Mouse (Mus musculus): ENCODE measurements around the gene Ermp1. TPM values are rescaled to one million over a fixed set of nuclear protein-coding genes. Genes with fewer than 3 reads are reported as not detected.

The Ermp1 gene
- polyA plus RNA-seq, 1 experiment from 2014 or later, result 7.9 TPM

DNA sequence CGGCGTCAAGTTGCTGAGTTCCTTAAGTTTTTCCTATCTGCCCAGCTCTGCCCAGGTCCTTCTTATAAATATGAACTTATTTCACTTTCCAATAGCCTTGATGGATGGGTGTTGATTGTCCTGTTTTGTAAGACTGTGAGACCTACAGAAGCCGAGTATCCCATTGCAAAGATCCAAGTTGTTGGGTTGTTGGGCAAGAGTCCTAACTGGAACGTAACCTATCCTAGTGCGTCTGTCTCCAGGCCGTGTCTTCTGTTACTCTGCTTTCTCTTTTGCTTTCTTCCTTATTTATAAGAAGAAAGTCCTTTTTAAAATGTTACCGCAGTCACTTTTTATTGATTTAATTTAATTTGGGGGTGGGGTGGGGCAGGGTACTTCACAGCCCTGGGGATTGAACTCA, 26.7 kb upstream of the Ermp1 start:
- Histone ChIP-seq H3K27me3 (no peaks in the 10 kb centered on the region), H3K9me3 (no peaks in the 10 kb centered on the region), H3K9ac (replicated peaks) (no peak overlapping the region), H3K4me1 (replicated peaks) (no peaks in the 10 kb centered on the region), H3K4me3 (replicated peaks) (no peak overlapping the region), H3K4me2 (replicated peaks) (no peak overlapping the region), H3K27ac (no peak overlapping the region), H3K36me3 (no peaks in the 10 kb centered on the region)
- WGBS, result 97% methylated on average over 7 of the region's 7 CpGs
- ATAC-seq, result no peak

DNA sequence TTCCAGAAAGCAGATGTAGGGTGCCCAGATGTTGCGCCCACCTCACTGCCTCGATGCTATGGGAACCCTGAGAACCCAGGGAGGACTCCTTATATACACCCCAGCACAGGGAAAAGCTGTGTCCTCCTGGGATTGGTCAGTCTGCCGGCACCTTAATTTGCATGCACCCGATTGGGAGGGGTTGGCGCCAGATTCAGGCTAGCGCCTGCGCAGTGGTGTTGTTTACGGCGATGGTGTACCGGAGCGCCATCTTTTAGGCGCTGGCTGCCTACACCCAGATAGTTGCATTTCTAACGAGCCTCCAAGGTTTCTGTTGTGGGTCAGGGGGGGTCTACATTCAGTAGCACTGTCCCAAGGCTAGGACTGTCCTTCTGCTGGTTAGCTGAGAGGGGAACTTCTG, 24.4 kb upstream of the Ermp1 start:
- H3K4me3 ChIP-seq (replicated peaks), result no peak overlapping the region
- no peaks in the 10 kb centered on the region for H3K9me3 ChIP-seq
- H3K36me3 ChIP-seq, result no peaks in the 10 kb centered on the region
- no peak overlapping the region for H3K27ac ChIP-seq
- no peaks in the 10 kb centered on the region for H3K27me3 ChIP-seq
- WGBS, result 97% methylated on average over 13 of the region's 13 CpGs
- no peak overlapping the region for H3K4me2 ChIP-seq (replicated peaks)
- H3K4me1 ChIP-seq (replicated peaks), result no peaks in the 10 kb centered on the region
- H3K9ac ChIP-seq (replicated peaks), result no peak overlapping the region
- ATAC-seq, result no peak

DNA sequence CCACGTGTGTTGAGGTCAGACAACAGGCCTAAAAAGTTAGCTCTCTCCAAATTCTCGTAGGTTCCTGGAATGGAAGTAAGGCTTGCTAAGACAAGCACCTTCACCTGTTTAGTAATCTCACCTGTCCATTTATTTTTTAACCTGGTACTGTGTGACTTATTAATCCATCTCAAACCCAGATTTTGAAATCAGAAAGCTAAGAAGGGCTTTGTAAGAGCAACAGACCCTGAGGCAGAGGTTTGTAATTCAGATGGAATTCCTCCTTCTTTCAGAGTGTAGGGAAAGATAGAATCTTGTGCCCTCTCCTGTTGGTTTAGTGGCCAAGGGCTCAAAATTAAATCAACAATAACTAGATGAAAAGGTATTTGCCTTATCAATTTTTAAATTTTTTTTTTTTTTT, 22.9 kb upstream of the Ermp1 start:
- Histone ChIP-seq H3K27ac (no peak overlapping the region), H3K27me3 (no peaks in the 10 kb centered on the region), H3K4me3 (replicated peaks) (no peak overlapping the region), H3K36me3 (no peaks in the 10 kb centered on the region), H3K4me1 (replicated peaks) (no peaks in the 10 kb centered on the region), H3K9ac (replicated peaks) (no peak overlapping the region), H3K9me3 (no peaks in the 10 kb centered on the region), H3K4me2 (replicated peaks) (no peak overlapping the region)
- WGBS, result 81% methylated on average over 2 of the region's 2 CpGs
- no peak for ATAC-seq

DNA sequence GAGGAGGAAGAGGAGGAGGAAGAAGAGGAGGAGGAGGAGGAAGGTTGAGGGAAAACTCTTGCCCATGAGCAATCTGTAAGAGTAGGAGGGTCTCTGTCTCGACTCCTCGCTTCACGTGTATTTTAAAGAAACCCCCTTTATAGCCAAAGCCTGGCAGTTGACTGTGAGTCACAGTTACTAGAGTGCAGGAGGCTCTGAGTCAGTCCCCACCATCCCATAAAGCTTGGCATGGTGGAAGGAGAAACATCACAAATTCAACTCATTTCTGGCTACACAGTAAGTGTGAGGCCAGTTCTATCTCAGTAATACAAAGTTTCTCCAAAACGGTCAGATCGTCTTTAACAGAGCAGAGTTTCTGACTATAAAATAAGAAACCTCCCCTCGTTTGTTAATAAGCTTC, 22.0 kb upstream of the Ermp1 start:
- Histone ChIP-seq H3K4me2 (replicated peaks) (no peak overlapping the region), H3K27ac (no peak overlapping the region), H3K4me3 (replicated peaks) (no peak overlapping the region), H3K4me1 (replicated peaks) (no peaks in the 10 kb centered on the region), H3K9me3 (no peaks in the 10 kb centered on the region), H3K9ac (replicated peaks) (no peak overlapping the region), H3K36me3 (no peaks in the 10 kb centered on the region), H3K27me3 (no peaks in the 10 kb centered on the region)
- 88% methylated on average over 6 of the region's 6 CpGs for WGBS
- no peak for ATAC-seq

DNA sequence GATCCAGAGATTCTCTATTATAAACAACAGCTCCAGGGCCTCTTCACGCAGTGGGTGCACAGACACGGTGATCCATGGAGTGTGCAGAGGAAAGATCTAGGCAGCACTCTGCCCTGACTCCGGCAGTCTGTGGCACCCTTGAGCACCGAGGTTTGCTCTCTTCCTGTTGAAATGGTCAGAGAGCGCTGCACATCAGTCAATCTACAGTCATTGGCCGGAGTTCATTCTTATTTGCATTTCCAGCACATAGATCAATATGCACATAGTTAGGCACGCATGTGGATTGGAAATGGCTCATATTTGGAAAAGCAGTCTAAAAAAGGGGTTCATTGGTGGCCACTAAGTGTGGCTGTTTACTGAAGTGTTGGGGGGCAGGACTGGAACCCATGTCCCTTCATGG, 19.9 kb upstream of the Ermp1 start:
- no peak overlapping the region for H3K4me3 ChIP-seq (replicated peaks)
- no peaks in the 10 kb centered on the region for H3K36me3 ChIP-seq
- no peaks in the 10 kb centered on the region for H3K9me3 ChIP-seq
- 90% methylated on average over 7 of the region's 7 CpGs for WGBS
- no peak overlapping the region for H3K27ac ChIP-seq
- no peaks in the 10 kb centered on the region for H3K4me1 ChIP-seq (replicated peaks)
- H3K27me3 ChIP-seq, result no peaks in the 10 kb centered on the region
- no peak overlapping the region for H3K9ac ChIP-seq (replicated peaks)
- no peak overlapping the region for H3K4me2 ChIP-seq (replicated peaks)
- no peak for ATAC-seq

DNA sequence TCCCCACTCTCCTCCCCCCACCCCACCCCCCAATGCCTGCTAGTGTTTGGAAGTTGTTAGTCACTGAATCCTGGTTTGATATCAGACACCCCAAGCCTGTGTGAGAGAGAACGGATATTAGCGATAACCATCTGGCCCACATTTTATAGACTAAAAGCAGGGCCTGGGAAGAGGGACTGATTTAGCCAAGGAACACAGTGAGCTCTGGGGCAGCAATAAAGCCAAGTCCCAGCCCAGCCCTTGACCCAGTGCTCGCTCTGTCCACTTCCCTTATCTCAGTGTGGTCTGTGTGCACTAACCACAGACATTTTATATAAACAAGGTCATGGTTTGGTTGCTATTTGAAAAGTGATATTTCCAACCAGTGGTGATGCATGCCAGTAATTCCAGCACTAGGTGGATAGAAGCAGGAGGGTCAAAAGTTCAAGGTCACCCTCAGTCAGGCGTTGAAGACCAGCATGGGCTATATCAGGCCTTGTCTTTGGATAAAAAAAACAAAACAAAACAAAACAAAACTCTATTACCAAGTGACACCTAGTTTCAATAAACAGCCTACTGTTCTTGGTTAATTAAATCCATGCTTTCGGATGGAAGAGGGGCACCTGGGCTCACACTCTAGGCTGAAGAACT, 18.9 kb upstream of the Ermp1 start:
- Histone ChIP-seq H3K27me3 (no peaks in the 10 kb centered on the region), H3K9me3 (no peaks in the 10 kb centered on the region), H3K4me1 (replicated peaks) (no peaks in the 10 kb centered on the region), H3K9ac (replicated peaks) (no peak overlapping the region), H3K27ac (no peak overlapping the region), H3K4me3 (replicated peaks) (no peak overlapping the region), H3K36me3 (no peaks in the 10 kb centered on the region), H3K4me2 (replicated peaks) (no peak overlapping the region)
- 87% methylated on average over 5 of the region's 5 CpGs for WGBS
- no peak for ATAC-seq

DNA sequence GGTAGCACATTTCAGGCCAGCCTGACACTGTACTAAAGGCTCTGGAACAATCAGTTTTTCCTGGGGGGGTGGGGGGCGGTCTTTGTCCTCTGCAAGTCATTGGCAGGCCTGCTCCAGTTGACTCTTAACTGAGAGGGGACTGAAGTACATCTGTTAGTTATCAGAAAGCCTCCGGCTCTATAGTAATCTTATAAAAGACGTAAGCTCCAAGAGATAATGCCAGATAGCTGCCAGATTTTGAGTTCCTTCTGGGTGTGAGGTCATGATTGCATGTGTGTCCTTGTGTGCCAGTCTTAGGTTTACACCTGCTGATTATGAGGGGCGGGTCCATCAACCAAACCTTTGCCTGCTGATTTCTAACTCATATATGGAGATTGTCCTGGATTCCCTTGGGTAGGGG, 17.9 kb upstream of the Ermp1 start:
- 88% methylated on average over 4 of the region's 4 CpGs for WGBS
- ATAC-seq, result no peak
- H3K27me3 ChIP-seq, result no peaks in the 10 kb centered on the region
- no peaks in the 10 kb centered on the region for H3K4me1 ChIP-seq (replicated peaks)
- H3K4me2 ChIP-seq (replicated peaks), result no peak overlapping the region
- no peaks in the 10 kb centered on the region for H3K9me3 ChIP-seq
- no peak overlapping the region for H3K27ac ChIP-seq
- no peak overlapping the region for H3K9ac ChIP-seq (replicated peaks)
- H3K36me3 ChIP-seq, result no peaks in the 10 kb centered on the region
- no peak overlapping the region for H3K4me3 ChIP-seq (replicated peaks)

DNA sequence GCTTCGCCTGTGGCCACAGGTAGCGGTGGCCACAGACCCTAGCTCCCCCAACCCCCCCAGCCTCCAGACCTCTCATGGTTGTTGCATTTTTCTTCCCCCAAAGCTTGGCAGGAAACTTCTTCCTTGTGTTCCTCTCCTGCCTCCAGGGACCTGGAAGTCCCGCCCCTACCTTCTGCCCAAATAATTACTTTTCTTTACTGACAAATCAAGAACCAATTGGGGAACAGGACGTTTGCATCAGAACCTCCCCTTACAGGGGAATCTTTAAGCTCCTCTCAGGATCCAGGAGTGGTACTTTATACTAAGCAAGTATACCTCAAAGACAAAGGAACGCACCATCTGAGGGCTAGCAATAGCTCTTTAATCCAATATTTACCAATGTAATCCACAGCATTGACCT, 16.7 kb upstream of the Ermp1 start:
- Histone ChIP-seq H3K9ac (replicated peaks) (no peak overlapping the region), H3K27ac (no peak overlapping the region), H3K27me3 (no peaks in the 10 kb centered on the region), H3K36me3 (no peaks in the 10 kb centered on the region), H3K4me3 (replicated peaks) (no peak overlapping the region), H3K4me1 (replicated peaks) (no peaks in the 10 kb centered on the region), H3K4me2 (replicated peaks) (no peak overlapping the region), H3K9me3 (no peaks in the 10 kb centered on the region)
- WGBS, result 85% methylated on average over 5 of the region's 5 CpGs
- no peak for ATAC-seq

DNA sequence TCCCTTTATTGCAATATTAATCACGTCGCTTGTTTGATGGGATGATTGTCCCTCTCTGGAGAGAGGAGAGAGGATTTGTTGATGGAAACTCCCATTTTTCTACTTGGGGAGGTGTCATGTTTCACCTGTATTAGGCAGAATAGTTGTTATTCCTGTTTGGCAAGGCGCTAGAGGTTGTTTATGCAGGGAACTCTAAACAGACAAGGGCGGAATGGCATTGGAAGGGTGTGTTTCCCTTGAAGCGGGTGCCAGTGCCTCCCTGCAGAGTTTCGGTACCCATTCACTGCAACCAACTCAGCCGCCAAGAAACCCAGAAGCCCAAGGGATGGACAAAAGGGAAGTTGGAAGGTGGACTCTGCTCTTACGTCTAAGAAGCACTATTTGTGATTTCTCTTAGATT, 15.6 kb upstream of the Ermp1 start:
- no peak overlapping the region for H3K4me2 ChIP-seq (replicated peaks)
- H3K36me3 ChIP-seq, result no peaks in the 10 kb centered on the region
- no peaks in the 10 kb centered on the region for H3K27me3 ChIP-seq
- WGBS, result 77% methylated on average over 8 of the region's 8 CpGs
- no peak overlapping the region for H3K4me3 ChIP-seq (replicated peaks)
- no peak overlapping the region for H3K27ac ChIP-seq
- H3K9ac ChIP-seq (replicated peaks), result no peak overlapping the region
- ATAC-seq, result no peak
- H3K9me3 ChIP-seq, result no peaks in the 10 kb centered on the region
- no peaks in the 10 kb centered on the region for H3K4me1 ChIP-seq (replicated peaks)

DNA sequence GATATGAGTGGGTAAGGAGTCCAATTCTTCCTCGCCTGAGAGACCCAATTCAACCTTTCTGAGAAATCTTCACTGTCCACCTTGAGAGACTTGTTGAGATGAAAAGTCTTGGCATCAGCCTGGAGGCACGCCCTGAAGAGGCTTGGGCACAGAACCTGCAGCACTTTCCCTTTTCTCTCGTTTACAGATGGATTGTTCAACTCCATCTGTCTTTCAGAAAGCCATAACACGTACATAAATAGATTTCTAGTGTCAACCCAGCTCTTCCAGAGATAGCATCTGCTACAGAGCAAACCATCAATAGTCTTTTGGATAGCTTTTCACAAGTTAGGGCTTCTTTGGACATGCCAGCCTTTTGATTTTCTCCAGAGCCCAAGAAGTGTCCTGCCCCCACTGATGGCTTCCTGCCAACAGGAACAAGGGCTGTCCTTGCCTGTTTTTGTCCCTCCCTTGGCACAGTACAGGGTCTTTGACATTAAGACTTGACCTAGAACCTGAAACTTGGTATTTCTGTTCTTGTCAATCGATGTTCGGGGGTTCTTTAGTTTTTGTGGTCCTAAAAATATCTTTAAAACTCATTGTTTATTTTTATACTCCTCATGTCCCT, 13.9 kb upstream of the Ermp1 start:
- no peak overlapping the region for H3K27ac ChIP-seq
- no peak for ATAC-seq

DNA sequence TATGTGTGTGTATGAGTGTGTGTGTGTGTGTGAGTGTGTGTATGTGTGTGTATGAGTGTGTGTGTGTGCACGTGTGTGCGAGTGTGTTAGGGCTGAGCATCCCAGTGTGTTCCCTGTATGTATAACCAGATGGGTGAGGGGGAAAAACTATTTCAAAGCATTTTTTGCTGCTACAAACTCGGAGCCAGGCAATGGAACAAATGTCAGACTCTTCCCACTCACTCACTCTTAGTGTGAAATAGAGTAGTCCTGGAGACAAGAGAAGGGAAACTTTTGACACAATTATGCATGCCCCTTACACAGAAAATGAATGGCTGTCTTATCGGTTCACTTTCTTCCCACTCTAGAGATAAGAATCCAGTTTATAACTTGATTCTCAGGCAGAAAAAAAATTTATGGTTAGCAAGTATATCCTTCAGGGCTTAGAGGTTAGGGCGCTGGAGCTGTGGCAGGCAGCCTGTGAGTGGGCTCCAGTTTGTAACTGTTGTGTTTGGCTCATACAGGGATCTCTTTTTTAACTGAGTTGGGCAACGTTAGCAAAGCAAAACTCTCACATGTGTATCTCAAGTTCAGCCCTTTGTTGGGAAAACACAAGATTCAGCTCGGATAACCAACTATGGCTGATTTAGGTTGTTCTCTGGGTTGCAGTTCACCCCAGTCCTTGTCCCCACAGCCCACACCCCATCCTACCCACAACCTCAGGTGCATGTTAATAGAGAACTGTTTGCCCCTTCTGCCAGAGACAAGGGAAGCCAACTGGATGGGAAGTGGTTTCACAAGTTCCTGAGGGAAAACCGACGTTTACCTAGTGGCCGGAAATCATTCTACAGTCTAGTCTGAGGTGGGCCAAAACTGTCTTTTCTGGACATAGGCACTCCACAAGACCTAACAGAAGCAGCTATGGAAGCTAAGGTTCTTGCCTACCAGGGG, 12.9 kb upstream of the Ermp1 start:
- no peaks in the 10 kb centered on the region for H3K9me3 ChIP-seq
- no peak overlapping the region for H3K4me3 ChIP-seq (replicated peaks)
- no peak overlapping the region for H3K4me2 ChIP-seq (replicated peaks)
- H3K27ac ChIP-seq, result no peak overlapping the region
- ATAC-seq, result no peak
- H3K27me3 ChIP-seq, result no peaks in the 10 kb centered on the region
- no peaks in the 10 kb centered on the region for H3K36me3 ChIP-seq
- whole genome bisulfite sequencing, result 90% methylated on average over 10 of the region's 10 CpGs
- no peak overlapping the region for H3K9ac ChIP-seq (replicated peaks)
- H3K4me1 ChIP-seq (replicated peaks), result no peaks in the 10 kb centered on the region

More for the DNA sequence above, 13.9 kb upstream of the Ermp1 start:
- H3K4me2 ChIP-seq (replicated peaks), result no peak overlapping the region
- H3K9ac ChIP-seq (replicated peaks), result no peak overlapping the region
- no peaks in the 10 kb centered on the region for H3K27me3 ChIP-seq
- H3K36me3 ChIP-seq, result no peaks in the 10 kb centered on the region
- H3K4me1 ChIP-seq (replicated peaks), result no peaks in the 10 kb centered on the region
- no peaks in the 10 kb centered on the region for H3K9me3 ChIP-seq
- 84% methylated on average over 6 of the region's 6 CpGs for WGBS
- H3K4me3 ChIP-seq (replicated peaks), result no peak overlapping the region

DNA sequence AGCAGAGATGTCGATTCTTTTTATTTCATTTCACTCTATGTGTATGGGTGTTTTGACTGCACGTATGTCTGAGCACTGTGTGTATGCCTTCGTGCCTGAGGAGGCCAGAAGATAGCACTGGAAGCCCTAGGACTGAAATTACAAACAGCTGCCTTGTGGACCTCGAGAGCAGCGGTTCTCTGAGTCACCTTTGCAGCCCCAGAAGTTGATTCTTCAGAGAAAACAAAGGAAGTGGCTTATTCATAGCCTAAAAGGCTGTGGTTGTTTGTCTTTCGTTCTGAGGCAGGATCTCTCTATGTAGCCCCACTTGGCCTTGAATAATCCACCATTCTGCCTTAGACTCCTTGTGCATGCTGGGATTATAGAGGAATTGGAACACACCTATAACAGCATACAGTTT, 11.5 kb upstream of the Ermp1 start:
- Histone ChIP-seq H3K4me2 (replicated peaks) (no peak overlapping the region), H3K36me3 (no peaks in the 10 kb centered on the region), H3K27ac (no peak overlapping the region), H3K9ac (replicated peaks) (no peak overlapping the region), H3K4me3 (replicated peaks) (no peak overlapping the region), H3K27me3 (no peaks in the 10 kb centered on the region), H3K4me1 (replicated peaks) (no peaks in the 10 kb centered on the region), H3K9me3 (no peaks in the 10 kb centered on the region)
- 76% methylated on average over 6 of the region's 6 CpGs for whole genome bisulfite sequencing
- no peak for ATAC-seq
